Mouse (Mus musculus) urinary bladder, postnatal 14 days (tissue): ENCODE results near the gene Fgf5.

Source experiments
- DNase-seq: peaks from one replicate; pipeline ENCODE4 v3.0.0; 2021; ENCODE audit warnings: low spot score

Gene Fgf5

DNA sequence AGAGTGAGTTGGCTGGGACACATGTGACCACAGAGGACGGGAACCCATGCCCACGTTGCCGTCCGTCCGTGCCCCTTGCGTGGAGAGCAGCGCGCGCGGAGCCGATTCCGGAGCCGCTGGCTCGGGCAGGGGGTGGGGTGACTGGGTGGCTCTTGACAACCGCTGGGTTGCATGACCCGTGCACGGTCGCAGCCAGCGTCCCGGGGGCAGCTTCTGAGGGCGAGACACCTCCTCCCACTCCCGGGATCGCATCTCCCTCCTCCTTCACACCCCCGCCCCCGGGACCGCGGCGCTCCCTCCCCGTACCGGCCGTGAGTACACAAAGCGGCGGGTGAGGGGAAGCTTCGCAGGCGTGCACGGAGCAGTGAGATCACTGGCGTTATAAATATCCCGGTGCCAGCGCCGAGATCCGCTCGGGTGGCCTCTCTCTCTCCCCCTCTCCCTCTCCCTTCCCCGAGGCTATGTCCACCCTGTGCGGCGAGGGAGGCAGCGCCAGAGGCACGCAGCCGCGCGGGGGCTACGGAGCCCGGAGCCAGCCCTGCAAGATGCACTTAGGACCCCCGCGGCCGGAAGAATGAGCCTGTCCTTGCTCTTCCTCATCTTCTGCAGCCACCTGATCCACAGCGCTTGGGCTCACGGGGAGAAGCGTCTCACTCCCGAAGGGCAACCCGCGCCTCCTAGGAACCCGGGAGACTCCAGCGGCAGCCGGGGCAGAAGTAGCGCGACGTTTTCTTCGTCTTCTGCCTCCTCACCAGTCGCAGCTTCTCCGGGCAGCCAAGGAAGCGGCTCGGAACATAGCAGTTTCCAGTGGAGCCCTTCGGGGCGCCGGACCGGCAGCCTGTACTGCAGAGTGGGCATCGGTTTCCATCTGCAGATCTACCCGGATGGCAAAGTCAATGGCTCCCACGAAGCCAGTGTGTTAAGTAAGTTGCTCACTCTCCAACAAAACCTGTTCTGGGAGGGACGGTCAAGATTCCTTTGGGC, at the start of gene Fgf5:
Fgf5 (plus strand) TSS at position 347 of the 984 bp plus-strand sequence.
- peak; percentile 15 for DNase-seq

DNA sequence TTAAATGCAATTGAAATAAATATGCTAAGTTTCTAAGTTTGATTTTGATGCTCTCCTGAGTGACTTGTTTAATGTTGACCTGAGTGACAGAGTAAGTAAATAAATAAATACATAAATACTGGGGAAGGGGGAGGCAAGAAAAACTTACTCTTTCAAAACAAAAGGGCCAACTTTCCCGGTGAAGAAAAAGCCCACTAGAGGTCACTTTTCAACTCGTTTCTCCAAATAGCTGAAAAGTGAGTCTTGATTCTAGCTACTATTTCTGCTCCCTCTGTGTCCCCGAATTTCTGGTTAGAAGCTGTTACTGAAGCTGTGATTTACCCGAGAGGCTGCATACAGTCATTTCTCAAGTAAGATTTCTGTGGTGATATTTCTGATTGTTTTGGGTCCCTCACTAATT, 41.5 kb upstream of the Fgf5 start:
- no peak for DNase-seq

DNA sequence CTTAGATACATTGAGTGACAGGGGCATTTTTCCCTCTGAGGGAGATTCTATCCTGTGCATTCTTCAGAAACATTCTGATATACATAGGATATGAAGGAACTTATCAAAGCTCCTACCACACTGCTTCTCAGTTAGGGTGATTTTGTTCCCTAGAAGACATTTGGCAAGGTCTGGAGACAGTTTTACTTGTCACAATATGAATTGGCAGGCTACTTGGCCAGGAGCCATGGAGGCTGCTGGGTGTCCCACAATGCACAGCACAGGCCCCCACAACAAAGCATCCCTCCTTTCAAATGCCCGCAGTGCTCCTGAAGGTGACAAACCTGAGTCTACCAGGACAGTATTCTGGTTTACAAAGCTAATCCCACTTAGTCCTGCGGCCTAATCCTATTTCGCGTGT, 32.0 kb upstream of the Fgf5 start:
- no peak for DNase-seq

DNA sequence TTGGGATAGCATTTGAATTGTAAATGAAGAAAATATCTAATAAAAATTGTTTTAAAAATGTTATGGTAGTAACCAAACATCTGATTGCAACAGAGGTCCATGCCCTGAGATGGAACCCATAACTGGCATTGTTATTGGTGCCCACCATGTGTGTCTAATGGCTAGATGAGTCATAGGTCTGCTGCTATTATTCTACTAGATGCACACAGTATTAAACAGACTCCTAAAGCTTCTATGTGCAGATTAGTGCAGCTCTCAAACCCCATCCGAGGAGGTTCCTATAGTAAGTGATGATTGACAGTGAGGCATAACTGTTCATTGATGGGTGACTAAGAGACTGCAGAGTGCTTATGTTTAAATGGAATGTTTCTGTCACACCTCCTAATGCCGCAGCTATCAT, 27.3 kb upstream of the Fgf5 start:
- DNase-seq: no peak

DNA sequence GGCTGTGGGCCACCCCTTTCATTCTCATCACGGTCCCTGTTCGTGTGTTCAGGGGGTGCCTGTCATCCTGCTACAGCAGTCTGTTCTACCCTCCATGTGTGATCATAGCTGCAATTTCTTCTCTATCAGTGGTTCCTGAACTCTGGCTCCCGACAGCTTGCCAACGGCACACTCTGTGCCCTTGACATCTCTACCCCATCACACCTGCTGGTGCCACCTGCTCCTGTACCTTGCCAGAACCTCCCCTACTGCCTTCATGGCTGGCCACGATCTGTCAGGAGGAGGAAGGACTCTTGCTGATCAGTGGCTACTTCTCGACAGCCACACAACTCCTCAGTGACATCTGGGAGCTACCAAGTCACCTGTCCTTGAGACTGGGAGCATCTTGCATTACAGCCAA, 24.5 kb upstream of the Fgf5 start:
- DNase-seq: no peak

DNA sequence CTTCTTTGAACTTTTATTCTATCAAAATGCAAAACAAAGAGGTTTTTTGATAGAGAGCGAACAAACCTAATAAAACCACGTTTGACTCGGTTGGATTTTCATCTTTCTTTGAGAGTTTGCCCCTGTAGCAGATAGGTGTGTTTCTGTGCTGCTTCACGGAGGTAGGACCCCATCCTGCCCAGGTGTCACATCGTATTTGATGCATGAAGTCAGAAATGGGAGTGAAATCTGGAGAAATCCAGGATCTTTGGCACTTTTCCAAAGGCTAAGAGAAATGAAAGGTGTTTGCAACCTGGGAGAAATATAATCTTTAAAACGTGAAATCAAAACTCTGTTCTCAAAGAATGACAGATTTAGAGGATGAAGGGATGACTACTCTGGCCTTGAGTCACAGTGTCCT, 15.5 kb upstream of the Fgf5 start:
- no peak for DNase-seq

DNA sequence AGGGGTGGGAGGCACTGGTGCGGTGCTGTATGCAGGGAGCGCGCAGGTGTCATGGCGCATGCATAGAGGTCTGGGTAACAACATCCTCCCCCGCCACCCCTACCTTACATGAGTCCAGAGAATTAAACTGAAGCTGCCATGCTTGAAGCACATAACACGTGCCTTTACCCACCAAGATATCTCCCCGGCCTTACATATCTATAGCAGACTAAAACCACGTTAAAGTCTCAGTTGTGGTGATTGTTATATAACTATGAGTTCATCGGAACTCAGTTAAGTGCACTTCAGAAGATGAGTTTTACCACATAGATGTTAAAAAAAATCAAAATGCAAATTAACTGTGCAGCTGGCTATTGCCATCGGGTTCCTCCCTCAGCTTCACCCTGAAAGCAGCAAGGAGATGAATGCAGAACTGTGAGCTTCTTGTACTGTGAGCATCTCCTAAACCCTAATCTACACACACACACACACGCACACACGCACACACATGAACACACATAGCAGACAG, 12.6 kb upstream of the Fgf5 start:
- no peak for DNase-seq

DNA sequence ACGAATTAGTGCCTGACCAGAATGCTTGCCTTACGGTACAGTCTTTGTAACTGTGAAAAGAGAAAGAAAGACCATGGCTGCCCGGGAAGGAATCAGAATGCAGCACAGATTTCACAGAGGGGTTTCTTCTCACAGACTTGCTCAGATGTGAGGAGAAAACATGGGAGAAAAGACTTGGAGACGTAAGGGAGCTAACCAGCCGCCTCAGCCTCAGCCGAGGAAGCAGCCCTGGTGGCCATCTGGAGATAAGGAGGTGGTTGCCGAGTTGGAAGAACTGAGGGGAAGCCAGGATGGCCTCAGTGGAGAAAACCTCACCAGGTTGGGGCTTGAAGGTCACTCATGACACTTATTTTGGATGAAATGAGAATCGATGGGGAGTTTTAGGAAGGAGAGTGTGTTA, 8.7 kb upstream of the Fgf5 start:
- no peak for DNase-seq

DNA sequence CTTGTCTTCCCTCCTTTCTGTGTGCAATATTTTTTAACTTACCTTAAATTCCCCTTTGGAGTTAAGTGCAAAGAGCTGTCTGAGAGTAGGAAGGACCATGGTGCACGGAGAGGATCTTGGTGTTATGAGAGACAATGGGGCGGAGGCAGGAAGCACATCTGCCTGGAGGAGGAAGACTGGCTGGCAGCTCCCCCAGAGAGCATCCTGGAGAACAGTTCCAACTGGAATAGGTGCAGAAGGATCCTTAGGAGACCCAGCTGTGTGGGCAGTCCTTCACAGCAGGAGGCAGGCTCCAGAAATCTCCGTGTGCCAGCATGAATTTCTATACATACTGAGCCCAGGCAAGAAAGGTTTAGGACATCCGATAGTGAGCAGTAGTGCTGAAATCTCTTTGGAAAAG, 8.0 kb upstream of the Fgf5 start:
- DNase-seq: no peak

DNA sequence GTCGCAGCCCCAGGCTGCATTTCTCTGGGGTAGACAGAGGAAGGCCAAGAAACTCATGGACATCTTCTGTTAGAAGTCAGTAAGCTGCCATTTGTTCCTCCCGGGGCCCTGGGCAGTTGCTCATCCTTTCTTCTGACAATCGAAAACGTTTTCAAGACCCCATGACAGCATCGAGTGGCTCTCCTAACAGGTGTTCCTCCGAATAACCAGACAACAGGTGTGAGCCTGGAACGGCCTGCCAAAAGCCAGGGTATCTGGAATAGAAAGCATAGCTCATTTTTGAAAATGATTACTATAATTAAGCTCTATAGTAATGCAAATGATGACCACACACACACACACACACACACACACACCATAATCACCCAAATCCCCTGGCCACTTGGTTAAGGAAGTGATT, 7.2 kb upstream of the Fgf5 start:
- DNase-seq: no peak

DNA sequence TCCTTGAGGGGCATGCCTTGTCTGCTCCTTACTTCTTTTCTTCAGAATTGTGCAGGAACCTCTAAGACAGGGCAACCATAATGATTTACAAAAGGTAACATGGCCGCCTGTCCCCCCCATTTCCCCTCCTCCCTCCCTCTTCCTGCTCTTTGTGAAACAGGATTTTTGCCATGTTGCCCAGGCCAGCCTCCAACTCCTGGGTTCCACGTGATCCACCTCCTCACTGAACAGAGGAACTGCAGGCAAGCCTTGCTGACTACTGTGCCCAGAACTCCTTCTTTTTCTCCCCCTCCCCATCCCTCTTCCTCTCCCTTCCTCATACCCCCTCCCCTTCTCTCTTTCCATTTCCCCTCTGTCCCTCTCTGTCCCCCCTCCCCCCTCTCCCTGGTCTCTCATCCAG, 6.5 kb upstream of the Fgf5 start:
- DNase-seq: no peak

DNA sequence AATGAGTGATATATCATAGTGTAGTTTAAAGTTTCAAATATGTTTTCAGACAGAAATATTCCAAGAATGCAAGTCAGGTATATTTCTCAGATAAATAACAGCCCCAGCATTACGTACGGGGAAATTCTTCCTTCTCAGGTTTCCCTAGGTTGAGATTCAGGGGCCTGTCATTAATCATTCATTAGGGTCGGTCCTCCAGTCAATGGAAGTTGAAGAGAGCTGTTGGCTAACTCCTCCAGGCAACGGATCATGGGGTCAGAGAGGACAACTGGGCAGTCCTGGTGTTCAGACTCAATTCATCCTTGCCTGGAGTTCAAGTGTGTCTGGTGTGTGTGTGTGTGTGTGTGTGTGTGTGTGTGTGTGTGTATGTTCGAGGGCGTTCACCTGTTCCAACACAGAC, 837 bp upstream of the Fgf5 start:
- no peak for DNase-seq

DNA sequence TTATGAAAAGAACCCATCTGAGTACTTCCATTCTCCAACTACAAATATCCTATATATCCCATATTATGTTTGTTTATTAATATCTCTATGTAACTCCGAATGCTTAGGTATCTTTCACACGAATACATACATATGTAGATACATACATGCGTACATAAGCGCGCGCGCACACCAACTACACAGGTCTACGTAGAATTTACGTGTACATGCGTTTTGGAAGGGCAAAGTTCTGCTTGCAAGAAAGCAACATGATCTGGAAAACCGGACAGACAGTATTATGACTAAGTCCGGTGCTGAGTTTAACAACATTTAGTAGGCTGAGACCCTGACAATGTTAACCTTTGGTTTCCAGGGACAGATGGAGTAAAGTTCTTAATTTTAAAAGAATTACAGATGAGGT, 1.2 kb downstream of the Fgf5 start:
- no peak for DNase-seq

DNA sequence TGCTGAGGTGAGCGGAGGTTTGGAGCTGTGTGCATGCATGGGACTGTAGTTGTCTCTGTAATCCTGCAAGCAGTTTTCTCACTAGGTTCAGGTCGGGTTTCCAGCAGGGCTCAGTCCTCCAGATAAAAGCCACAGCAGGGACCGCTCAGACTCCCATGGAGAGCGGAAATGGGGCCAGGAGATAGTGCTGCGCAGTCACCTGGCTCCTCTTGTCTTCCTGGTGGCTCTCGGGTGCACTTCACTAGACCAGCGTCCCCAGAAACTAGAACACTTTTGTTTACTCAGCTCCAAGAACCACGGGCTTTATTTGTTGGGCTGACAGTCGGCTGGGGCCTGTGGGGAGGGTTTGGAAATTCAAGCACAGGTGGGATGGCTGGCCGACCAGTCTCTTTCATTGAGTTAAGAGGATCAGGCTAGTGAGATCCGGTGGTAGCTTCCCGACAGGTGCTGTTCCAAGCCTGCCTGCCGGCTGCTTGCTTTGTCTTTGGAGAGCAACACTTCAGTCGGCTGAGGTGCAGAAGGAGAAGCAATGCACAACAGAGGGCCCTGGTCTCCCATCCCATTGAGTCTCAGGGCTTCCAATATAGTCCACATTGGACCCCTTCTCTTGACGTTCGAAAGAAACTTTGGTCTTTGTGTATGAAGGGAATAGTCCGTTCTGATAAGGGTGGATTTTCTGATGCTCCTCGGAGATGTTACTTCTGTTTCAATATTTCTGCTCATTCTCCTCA, 1.9 kb downstream of the Fgf5 start:
- no peak for DNase-seq

DNA sequence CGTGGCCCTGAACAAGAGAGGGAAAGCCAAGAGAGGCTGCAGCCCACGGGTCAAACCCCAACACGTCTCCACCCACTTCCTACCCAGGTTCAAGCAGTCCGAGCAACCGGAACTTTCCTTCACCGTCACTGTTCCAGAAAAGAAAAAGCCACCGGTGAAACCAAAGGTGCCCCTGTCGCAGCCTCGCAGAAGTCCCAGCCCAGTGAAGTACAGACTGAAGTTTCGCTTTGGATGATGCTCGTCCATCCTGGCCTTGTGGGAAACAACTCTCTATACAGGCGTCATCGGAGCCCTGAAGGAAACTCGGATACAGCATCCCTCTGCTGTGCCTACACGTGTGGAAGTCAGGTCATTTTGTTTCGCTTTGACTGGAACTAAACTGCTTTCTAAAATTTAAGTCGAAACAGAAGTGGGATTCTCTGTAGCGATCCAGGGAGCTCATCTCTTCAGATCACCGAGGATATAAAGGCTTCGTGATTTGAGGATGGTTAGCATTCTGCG, 21.4 kb downstream of the Fgf5 start:
- no peak for DNase-seq

DNA sequence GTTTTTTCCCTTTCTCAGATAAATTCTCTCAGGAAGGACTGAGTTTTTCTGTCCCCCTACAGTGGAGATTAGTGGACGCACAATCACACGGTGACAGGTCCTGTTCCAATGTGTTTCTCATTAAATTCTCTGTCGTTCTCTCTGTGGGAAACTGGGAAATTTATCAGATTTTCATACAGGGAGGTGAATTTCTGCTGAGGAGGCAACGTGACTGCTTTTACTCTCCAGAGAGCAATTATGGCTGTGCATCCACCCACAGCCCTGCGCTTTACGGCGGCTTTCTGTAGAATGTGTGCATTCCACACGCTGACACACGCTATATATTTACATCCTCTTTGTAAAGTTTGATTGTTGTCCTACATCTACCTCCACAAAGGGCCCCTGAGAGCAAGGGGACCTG, 28.0 kb downstream of the Fgf5 start:
- DNase-seq: no peak

DNA sequence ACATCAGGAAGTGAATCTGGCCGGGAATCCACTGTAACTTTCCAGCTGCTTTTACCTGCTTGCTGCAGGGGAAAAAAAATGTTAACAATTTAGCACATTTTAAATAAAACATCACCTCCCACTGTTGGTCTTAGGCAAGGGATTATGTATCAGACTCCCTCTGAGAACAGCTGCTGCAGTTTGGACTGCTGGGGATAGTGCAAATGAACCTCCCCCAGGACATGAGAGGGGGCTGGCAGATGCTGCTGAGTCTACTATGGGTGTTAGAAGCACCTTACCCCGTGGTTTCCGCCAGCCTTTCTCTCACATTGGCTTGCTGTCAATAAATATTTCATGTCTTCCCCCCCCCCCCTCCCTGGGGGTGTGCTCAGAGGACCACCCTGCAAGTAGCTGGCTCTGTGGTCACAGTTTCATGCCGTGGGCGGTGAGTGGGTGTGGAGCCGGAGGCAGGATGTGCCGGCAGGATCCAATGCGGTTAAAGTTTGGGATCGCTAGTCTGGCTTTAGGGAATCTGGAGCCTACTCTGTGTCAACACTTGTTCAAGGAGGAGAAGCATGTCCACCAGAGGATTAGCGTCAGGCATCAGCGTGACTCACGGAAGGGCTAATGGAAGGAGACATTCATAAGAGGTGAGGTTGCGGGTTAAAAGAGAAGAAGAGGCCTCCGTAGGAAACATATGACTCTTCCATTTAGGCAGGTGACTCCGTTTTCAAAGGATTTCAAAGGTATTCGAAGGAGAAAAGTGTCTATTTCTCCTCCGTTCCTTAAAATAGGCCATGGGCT, 29.9 kb downstream of the Fgf5 start:
- no peak for DNase-seq

DNA sequence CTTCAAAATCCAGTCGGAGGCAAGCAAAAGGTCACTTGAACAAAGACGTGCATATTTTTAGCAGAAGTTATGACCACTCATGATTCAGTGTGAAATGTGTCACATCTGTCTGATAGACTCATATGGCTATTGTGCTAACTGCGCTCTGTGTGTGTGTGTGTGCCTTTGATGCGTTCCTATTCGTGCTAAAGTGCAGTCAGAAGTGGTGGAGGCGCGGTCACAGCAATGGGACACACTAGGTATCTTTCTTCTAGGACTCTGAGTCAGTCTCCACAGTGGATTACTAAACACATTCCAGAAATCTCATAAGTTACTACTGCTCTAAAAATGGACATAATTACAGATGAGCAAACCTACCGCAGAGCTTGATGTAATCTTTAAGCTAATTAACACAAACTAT, 36.7 kb downstream of the Fgf5 start:
- no peak for DNase-seq

DNA sequence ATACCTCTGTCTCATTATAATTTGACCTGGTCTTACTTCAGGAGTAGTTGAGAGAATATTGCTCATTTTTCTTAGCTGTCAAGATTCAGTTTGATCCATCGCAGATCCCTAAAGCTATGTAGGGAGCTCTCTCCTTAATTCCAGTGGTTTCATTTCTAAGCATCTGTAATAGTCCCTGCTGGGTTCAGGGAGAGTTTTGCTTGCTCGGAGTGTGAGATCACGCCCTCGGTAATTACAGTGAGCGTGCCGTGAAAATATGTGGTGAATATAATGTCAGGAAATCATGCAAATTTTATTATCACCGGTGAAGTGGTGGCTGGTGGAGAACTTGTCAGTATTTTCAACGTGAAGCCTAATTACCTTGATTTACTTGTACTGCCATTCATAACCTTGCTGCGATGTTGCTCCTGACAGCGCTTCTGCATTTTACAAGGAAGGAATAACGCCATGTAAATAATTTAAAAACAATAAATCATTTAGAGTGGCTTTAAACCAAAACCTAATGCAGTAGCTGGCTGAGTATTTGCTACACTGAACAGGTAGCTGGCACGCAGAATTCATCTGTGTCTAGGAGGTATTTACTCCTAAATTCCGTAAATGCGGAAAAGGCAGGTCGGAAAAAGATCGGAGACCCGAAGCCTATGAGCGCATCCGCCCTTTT, 38.5 kb downstream of the Fgf5 start:
- no peak for DNase-seq

DNA sequence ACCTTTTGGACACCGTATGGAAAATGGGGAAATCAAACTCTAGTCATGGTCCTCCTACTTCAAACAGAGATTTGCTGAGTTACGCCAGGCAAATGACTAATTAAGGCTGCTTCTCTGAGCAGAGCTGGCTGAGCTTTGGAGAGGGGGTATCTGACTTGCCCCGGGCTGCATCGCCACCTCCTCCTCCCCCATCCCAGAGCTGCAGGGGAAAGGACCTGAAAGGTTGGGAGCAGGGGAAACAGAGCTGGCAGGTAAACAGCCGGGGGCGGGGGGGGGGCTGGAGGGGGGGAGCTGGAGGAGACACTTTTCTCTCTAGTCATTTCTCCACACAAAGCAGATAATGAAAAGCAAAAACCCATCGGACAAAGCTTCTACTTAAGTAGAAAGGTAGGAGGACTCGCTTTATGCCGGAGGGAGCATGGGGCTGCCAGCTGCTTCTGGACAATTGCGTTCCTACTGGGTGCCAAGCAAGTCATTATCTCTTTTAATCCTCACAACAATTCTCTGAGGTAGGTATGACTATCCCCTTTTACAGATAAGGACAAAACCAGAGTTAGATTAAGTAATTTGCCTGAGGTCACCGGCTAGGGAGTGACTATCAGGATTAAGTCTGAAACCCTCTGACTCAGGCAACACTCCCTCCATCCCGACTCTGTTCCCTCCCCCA, 39.2 kb downstream of the Fgf5 start:
- DNase-seq: no peak

DNA sequence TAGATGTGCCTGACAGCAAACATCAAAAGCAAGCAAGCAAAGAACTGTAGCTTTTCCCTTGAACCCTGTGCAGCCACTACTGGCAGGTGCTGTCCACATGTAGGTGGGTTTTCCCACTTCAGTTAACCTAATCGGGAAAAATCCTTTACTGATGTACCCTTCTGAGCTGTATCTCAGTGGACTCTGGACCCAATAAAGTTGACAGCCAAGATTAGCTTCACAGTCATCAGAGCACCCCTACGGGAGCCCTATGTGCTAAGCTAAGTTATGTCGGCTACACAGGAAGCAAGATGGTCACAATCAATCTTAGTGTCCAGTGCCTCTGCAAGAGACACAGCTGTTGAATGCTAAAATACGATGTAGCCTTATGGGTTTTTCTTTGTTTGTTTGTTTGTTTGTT, 46.1 kb downstream of the Fgf5 start:
- DNase-seq: no peak
